Mouse (Mus musculus) urinary bladder, adult 18-20 months (tissue): ENCODE measurements around the gene Xndc1.
"Not testable (repeated sequence)": the region's sequence is repeated elsewhere in the genome, so short reads cannot be mapped to it uniquely, and the experiment has no call there.

Experiments
- DNase-seq, 2 experiments: peaks; one replicate each; pipeline ENCODE4 v3.0.0; 2022; ENCODE audit warnings: low spot score in 2 of 2, mixed read lengths in 2 of 2

Xndc1 gene

DNA sequence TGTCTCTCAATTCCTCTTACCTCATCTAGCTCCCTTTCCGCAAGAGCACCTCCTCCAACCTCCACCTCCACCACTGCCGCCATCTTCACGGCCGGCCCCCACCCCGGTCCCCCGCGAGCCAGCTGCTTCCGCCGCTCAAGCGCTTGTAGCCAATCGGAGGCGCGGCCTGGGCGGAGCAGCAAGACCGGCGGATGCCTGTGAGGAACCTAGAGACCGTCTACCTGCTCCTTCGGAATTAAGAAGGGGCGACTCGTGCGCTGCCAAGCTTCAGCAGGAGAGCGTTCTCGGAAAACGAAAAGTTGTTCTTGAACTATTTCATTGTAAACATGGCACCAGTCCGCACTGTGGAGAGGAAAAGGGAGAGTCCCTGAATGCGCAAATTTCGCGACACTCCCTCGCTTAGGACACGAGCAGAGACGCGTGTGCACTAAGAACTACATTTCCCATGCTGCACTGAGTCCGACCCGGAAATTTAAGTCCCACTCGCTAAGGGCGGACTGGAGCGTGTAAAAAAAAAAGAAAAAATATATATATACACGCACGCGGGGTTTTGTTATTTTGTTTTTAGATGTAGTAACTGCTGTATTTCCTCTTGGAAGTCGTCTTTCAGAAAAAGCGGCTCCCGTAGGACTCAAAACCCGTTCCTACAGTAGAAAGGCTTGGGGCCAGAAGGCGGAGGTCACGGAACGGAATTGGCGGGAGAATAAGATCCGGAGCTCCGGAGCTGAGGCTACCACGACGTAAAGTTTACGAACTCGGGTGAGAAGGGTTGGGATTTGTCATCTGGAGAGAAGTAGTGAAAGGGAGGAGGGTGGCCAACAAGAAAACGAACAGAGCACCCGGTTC lies at the start of gene Xndc1, which contains the start of the genes Rnf121 and Xntrpc:
TSS of gene Xndc1 (plus strand) at position 466 of the 846 bp plus-strand sequence.
TSS of gene Rnf121 (minus strand) at position 424 of the 846 bp plus-strand sequence.
TSS of gene Xntrpc (plus strand) at position 668 of the 846 bp plus-strand sequence.
- DNase-seq, result peak; percentile 87 to 92

DNA sequence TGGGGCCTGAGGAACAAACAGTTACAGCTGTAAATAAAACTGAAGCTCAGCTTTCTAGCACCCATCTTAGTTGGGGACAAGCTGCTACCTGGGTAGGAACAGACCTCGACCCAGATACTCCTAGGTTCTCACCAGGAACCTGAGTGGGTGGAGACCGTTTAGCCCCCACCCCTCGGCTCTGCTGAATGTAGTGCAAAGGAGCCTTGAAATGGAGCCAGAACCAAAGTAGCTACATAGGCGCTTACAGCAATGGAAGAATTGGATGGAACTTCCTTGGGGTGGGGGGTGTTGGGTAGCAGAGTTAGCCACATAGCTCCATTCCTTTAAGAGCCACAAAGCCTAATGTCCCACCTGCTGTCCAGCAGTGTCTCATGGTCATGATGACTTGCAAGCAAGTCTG lies 48.4 kb upstream of the Xndc1 start:
- no peak for DNase-seq

DNA sequence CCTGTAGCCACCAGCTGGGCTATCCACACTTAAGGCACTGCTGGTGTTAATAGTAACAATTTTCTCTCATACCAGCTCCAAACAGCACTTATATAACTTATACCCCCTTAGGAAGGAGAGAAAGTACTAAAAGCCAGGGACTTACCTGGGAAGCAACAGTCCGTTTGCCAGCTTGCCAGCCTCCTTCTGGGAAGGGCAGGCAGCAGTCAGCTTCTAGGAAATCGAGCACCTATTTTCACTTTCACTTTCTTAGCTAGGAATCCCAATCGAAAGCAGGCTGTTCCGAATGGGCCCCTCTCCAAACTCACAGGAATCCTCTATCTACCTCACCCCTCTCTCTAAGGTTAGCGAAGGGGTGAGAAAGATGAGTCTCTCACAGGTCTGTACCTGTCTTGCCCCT lies 47.9 kb upstream of the Xndc1 start:
- no peak for DNase-seq

DNA sequence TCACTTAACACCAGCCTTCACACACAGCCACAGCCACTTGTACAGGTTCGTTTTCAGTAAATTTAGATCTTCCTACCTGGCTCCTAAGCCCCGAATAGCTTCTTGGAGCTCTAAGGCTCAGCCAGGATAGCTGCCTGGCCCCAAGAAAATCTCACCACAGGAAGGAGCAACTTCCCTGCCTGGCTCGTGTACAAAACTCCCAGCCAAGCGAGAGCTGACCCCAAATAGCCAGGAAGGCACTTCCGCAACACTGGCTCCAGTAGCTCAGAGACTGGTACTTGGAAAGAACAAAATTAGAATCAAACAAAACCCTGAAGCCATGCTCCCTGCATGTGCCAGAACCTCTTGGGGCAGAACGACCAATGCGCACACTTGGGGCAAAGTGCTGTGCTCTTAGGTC lies 47.3 kb upstream of the Xndc1 start:
- DNase-seq, result no peak

DNA sequence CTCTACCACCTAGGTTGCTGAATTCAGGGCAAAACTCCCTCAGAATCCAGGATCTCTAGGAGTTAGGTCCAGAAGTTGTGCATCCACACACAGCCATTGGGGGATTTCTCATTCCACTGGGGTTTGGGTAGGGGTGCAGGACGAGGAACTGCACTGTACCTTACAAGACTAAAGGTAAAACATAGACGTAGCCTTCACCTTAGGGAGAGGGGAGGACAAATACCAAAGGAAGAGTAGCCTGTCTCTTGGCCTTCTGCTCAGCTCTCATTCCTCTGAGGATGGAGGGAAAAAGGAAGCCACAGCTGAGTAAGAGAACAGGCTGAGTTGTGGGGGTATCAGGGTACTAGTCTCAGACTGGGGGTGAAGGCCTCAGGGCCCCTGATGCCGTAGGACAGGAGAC lies 46.7 kb upstream of the Xndc1 start, which contains the start of gene Il18bp:
TSS of gene Il18bp (minus strand) at position 101 of the 400 bp plus-strand sequence.
- DNase-seq, result no peak

DNA sequence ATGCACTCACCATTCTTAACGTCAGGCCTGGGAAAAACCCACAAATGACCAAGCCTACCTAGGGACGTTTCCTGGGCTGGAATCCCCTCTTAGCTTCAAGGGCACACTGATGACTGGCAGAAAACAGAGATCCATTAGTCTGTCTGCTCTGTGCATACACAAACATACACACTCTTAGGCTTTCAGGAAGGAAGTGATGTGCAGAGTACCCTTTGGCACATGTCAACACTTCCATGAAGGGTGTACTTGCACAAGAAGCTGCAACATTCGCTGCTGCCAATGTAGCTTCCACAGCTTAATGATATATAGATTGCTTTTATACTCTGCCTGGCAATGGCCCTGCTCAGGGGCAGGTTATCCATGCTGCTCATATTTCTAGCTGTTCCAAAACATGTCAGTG lies 45.9 kb upstream of the Xndc1 start:
- DNase-seq, result no peak

DNA sequence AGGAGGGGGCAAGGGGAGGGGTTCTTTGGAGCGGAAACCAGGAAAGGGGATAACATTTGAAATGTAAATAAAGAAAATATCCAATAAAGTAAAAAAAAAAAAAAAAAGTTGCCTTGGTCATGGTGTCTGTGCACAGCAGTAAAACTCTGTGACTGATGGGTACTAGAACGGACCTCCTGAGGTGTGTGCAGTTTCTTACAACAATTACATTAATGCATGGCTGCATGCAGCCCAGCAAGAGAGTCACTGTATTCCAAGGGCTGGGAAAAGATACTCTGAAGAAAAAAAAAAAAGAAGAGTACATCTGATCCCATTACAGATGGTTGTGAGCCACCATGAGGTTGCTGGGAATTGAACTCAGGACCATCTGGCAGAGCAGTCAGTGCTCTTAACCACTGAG lies 44.4 kb upstream of the Xndc1 start:
- DNase-seq, result not testable (repeated sequence)

DNA sequence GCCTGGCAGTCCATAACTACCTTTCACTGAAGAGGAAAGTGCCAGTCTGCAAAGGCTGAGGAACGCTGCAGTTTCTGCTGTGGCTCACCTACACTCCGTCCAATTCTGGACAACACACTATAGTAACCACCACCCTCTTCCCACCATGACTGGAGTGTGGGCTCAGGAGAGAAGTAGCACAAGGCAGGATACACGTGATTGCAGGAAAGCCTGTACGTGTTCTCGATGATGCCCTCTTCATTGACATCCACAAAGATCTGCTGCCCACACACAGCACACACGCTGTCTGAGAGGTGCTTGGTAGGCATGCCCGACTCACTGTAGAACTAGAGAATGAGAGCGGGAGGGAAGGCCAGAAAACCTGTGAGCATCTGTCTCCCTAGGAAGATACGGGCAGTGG lies 41.5 kb upstream of the Xndc1 start:
- DNase-seq, result no peak

DNA sequence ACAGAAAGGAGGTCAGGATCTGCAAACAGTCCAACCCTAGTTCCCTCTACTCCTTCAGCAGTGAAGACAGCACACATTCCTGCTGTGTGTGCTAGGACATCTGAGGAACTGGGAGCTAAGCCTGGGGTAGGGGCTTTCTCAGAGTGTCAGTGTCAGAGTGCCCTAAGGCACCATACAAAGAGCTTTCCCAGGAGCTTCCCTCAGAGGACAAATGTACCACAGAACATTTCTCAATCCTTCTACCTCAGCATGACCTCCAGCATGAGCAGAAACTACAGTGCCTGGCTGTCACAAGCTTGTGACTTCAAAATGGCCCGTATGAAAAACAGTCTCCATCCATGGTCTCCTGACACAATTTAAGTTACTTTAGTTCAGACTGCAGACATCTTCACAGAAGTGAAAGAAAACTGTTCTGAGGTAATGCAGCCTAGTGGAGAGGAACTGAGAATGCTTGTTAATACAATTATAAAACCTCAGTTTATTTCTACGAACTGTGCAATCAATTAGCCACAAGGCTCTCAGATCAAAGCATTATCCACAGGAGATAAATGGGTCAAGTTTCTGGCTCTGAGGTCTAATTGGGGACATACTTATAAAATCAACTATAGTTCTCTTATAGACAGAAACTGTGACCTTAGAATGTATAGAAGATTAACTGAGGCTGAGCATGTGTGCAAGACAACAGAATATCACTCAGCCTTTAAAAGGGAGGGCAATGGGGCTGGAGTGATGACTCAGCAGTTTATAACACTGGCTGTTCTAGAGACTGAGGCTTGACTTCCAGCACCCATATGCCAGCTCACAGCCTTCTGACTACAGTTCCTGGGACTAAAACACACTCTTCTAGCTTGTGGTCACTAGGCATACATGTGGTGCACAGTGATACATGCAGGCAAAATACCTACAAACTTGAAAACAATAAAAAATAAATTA lies 39.9 kb upstream of the Xndc1 start:
- no peak for DNase-seq

DNA sequence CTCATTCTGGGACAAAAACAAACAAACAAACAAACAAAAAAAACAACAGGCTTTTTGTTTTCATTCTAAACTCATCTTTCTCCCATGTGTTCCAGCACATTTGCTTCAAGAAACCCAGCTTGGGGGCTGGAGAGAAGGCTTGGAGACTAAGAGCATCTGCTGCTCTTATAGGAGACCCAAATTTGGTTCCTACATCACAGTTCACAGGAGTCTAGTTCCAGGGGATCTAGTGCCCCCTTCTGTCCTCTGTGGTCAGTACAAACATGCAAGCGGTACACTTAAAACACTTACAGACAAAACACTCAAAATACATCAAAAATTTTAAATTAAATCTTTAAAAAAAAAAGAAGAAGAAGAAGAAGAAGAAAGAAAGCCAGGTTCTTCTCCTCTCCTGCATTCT lies 30.4 kb upstream of the Xndc1 start:
- DNase-seq, result no peak

DNA sequence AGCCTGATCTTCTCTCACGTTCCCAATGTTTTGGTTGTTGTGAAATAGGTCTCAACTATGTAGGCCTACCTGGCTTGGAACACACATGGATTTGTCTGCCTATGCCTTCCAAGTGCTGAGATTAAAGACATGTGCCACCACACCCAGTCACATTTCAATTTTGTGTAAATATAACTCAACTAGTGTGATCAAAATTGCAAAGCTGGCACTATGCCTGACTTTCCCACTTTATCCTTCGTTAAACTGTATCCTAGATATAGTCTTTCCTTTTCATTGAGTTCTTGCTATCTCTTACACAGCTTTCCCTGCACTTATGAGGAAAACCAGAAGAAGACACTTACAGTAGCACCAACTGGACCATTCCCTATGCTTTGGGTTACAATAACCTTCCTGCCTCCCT lies 29.8 kb upstream of the Xndc1 start:
- DNase-seq, result no peak

DNA sequence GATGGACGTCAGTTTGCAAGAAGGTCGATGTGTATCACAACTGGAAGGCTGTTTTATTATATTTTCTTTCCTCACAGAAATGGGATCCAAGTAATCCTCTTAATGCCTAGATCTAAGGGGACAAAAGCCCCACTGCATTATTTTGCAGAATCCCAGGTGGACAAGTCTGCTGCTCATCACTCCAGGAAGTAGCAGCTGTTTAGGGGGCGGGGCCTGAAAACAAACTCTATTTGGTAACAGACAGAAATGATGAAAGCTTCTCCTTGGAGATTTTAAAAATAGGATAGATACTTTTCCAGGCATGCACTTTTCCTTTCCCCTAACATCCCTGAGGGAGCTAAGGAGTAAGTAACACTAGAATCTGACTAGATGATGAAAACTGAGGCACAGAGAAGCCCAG lies 28.0 kb upstream of the Xndc1 start:
- no peak for DNase-seq

DNA sequence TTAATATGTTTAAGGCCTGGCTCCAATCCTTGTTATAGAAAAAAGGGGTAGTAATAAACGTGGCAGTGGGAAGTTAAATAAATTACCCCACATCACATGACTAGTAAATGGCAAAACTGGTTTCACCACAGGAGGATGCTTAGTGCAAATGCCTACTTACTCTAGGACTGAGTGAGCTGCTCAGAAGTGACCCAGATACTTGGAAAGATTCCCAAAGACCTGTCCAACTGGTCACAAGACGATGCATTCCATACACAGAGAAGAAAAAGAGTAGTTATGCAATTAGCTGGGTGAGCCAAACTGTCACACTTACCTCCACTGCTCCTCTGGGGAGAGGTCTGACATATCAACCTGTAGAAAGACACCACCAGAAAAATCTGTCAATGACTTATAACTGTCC lies 23.0 kb upstream of the Xndc1 start:
- no peak for DNase-seq

DNA sequence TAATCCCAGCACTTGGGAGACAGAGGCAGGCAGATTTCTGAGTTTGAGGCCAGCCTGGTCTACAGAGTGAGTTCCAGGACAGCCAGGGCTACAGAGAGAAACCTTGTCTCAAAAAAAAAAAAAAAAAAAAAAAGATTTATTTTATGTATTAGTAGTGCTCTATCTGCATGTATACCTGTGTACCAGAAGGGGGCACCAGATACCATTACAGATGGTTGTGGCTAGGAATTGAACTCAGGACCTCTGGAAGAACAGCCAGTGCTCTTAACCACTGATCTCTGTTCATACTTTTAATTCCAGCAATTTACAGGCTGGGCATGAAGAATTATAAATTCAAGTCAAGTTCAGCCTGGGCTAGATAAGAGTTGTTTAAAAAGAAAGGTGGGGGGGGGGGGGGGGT lies 16.8 kb upstream of the Xndc1 start:
- not testable (repeated sequence) for DNase-seq

DNA sequence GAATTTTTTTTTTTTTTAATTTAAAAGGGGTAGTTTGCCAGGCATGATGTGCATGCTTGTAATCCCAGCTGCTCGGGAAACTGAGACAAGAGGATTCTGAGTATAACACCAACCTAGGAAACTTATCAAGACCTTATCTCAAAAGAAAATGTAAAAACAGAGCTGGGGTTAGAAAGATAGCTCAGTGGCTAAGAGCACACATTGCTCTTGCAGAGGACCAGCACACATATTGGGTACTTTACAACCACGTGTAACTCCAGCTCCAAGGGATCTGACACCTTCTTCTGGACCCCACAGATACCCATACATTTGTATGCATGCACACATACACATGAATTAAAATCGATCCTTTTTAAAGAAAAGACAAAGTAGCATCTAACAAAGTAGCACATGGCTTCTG lies 4.0 kb upstream of the Xndc1 start:
- DNase-seq, result no peak

DNA sequence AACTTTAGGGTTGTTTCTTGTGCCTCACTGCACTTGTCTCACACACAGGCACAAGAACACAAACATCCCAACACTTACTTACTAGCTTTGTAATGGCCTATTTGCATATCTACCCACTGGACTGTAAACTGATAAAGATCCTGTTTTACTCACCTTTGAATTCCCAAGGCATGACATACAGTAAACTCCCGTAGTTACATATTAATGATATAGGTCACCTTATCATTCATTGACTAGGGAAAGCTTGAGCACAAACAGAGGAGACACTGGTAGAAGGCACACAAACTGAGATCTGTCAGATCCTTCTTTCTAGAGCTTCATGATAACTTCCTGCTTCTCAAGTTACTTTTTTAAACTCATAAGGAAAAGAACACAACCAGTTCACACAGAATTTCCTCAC lies 3.1 kb upstream of the Xndc1 start:
- no peak for DNase-seq

DNA sequence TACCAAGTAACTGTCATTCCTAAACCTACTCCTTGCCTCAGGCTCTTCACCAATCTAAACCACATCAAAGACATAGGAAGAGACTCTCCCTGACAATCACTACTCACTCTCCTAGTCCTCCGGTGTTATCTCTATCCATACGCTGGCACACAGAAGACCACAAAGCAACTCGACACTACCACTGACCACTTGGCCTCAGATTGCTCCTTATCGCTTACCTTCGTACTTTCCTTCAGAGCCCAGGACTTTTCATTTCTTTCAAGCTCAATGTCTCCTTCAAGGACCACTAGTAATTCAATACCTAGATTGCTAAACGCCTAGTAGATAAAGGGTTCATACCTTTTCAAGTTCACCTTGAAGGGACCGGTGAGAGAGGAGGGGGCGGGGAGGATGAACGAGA lies 1.4 kb upstream of the Xndc1 start:
- DNase-seq, result no peak

DNA sequence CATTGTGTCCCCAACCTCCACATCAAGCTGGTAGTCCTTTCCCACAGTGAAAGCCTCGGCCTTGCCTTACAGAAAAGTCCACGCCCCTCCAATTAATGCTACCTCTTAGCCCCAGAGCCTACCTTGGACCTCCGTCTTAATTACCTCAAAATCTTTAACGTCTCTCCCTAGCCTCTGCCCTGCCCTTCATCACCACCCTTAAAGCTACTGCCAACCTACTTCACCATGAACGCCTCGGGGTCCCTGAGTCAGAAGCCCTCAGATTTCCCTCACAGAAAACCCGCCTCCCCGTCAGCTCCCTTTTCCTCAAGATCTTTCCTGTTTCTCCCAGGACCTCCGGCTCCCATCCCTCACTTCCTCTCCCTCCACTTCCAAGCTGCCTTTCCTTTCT lies 661 bp upstream of the Xndc1 start:
- DNase-seq, result peak in 1 of 2 experiments; percentile 9

DNA sequence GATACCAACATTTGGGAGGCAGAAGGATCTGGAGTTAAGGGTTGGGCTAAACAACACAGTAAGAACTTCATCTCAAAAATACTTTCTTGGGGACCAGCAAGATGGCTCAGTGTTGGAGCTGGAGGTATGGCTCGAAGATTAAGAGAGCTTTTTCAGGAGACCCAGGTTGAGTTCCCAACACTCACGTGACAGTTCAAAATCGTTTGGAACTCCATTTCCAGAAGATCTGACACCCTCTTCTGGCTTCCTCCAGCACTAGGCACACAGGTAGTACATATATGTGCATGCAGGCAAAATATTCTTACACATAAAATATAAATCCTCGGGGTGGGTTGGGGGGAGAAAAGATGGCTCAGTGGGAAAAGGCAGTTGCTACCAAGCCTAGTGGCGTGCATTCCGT lies 1.1 kb downstream of the Xndc1 start:
- no peak for DNase-seq

DNA sequence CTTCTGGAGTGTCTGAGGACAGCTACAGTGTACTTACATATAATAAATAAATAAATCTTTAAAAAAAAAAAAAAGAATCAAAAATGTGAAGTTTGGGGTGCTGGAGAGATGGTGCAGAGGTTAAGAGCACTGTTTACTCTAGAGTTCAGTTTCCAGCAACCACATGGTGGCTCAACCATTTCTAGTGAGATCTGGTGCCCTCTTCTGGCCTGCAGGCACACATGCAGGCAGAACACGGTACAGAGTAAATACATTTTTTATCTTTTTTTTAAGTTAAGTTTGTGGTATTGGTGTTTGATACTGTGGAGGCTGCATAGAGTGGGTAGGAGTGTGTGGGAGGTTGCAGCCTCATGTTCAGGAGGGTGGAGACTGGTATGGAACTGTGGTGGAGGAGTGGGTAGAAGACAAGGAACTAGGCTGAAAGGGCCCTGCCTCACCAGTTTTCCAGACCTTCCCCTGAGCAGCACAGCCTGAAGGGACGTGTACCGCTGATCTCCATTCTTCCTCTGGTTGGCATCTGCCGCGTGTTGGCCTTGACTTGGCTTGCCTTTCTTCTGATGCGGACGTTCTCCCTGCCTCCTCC lies 11.5 kb downstream of the Xndc1 start:
- no peak for DNase-seq

DNA sequence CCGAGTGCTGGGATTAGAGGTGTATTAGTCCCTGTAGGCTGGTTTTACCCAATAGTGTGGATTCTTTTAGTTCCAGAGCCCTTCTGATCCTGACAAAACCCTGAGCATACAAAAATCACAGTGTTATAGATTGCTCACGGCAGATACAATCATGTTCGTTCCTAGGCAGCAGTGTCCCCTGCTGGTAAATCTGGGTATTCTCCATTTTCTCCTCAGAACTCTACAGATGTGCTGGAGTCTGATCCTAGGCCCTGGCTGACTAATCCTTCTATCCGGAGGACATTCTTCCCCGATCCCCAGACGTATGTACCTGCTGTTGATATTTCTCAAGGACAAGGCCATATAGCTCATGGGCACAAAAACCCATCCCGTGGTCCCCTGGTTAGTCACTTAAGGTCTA lies 13.2 kb downstream of the Xndc1 start:
- DNase-seq, result no peak

DNA sequence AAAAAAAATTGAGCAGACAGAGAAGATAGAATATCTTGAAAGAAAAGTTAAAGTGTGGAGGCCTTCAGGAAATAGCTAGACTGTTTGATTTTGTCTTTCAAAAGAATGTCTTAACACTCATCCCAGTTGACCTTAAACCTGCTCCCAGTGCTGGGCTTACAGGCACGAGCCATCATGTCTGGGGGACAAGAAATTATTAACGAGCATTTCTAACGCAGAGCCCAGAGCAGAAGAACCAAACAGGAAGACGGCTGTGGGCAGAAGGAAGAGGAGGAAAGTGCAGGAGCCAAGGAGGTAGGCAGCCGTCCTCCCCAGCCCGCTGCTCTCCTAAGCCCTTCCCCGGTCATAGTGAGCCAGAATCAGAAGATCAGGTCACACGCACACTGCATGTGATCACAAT lies 15.0 kb downstream of the Xndc1 start:
- DNase-seq, result no peak
